Mouse (Mus musculus) cerebellum, postnatal 14 days (tissue): ENCODE data around the gene Vmn1r80.
"Not testable (repeated sequence)": the region's sequence is repeated elsewhere in the genome, so short reads cannot be mapped to it uniquely, and the experiment has no call there.

Experiments
- DNase-seq, 2 experiments: peaks; one replicate each; pipeline ENCODE4 v3.0.0; 2021; ENCODE audit warnings: mixed read lengths in 2 of 2

The Vmn1r80 gene

DNA sequence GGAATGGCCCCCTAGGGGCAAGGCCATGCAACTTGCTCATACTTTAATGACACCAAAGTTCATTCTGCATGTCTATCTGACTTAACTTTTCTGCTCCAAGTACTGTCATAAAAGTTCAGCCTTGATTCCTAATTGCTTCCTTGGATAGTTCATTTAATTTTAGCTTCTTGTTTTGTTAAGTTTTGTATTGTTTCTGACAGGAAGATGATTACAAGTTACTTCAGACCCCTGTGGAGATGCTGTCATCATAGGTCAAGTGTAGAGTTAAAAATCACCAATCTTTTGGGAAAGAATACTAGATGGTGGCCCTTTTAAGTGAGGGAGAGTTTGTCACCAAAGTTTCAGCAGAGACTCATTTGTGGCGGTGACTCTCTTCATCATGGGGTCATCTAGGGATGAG is at the start of gene Vmn1r80:
Gene Vmn1r80 (plus strand): TSS at position 301 of the 400 bp plus-strand sequence.
- DNase-seq = no peak

DNA sequence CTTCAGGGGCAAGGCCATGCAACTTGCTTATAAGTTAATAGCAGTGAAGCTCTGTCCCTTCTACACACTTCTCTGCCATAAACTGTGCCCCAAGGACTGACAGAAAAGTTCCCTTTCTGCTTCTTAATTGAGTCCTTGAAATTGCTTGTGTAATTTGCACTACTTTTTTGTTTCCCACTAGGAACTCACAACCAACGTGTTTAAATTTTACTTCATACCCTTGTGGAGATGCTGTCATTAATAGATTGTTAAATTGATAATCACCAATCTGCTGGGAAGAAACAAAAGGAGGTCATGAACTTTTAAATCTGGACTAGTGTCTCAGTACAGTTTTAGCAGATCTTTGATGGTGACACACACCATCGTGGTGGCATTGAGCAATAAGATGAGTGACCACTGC is 39.1 kb upstream of the Vmn1r80 start, which contains the start of gene Vmn1r78:
Gene Vmn1r78 (plus strand): TSS at position 301 of the 400 bp plus-strand sequence.
- no peak for DNase-seq

DNA sequence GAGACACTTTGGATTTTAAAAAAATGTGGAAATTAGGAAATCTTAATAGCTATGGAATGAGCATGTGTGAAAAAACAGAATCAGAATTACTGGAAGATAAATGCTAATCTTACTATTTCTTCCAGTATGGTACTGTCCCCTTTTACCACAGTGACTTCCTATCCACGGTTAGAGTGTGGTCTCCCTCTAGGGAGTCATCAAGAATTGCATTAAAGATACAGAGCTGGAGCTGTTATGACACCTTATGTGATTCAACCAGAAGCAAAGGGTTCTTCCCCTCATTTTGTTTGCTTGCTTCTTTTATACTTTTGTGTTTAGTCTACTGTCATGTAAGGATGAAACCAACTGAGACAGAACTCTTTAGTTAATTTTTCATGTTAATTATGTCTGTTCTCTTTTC is 32.6 kb upstream of the Vmn1r80 start:
- DNase-seq = not testable (repeated sequence)

GRCm38 (mm10) chr7:12170979-12171378 is 18.1 kb upstream of the Vmn1r80 start, which contains the start of gene Vmn1r79:
Gene Vmn1r79 (plus strand): TSS chr7:12171279.
- not testable (repeated sequence) for DNase-seq

DNA sequence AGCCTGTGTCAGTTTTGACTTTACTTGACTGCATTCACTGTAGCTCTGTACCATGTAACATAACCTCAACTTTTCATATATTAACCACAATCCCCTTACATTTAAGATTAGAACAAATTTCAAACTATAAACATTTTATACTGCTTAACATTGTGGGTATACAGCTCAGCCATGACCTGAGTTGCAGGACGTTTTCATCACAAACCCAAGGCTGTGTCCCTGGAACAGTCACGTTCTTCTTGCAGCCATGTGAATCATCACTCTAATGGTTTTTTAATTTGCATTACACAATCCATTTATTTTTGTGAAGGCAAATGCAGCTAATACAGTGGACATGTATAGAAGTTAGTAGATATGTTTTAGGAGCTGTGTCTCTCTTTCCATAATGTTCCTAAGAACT is 16.2 kb upstream of the Vmn1r80 start:
- DNase-seq = not testable (repeated sequence)

DNA sequence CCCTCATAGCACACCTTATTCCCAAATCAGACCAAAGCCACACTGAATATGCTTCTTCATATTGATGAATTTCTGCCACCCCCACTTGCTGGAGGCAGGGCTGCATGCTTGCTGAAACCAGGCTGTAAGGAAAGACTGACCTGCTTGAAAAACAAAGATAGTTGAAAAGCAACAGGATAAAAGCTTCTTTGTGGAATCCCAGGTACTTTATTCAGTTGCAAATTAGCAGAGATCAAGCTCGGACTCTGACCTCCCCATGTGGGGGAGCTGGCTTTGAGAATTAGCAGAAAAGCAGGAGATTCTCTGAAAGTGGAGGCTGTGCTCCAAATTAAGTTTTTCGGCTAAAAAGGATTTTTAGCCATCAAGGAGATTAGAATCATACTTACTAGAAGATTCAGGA is 15.1 kb downstream of the Vmn1r80 start:
- DNase-seq = no peak
